Mouse (Mus musculus): ENCODE measurements at regions not wholly inside any gene's neighbourhood (a gene's known extent, or its start where the extent isn't known, plus 50 kb on each side); places are given as distances from the start of the nearest gene placed in this dataset.

DNA sequence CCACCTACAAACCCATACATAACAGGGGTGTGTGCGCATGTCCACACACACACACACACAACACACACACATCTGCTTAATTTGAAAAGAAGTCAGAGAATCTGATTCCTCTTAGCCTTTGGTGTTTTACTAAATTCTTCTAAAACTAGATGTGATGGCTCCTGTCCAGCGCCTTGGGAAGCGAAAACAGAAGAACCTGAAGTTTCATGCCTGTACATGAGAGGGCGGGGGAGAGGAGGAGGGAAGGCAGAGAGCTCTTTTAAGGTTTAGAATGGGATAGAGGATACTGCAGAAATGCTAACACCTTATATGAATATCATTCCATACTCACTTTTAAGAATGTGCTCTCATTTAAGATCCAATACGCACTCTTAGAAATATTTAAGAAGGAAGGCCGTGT, 64.5 kb upstream of the Fer start:
- intact Hi-C loops (cut with DNase I), result no loop called here

GRCm38 (mm10) chr17:63798961-63799531, 63.8 kb upstream of the Fer start:
- intact Hi-C loops (cut with DNase I), result no loop called here

GRCm38 (mm10) chr17:63801411-63801810, 61.5 kb upstream of the Fer start:
- intact Hi-C loops (cut with DNase I), result no loop called here

DNA sequence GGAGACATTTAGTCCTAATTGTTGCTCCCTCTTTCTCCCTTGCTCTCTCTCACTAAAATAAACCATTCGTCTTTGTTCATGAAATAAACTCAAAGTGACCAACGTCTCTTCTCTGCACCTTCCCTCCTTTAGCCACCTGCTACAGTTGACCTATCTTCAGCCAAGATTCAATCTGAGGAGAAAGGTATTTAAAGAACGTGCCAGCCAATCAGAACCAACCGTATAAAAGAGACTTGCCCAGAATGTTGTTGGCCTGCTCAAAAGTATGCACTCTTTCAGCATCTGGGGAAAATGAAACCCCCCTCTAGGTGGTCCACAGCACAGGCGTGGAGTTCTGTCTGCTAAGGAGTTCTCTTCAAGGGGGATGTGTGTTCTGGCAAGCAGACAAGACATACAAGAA, 60.0 kb upstream of the Fer start:
- intact Hi-C loops (cut with DNase I), result no loop called here

- intact Hi-C loops (cut with DNase I), result no loop called here
Measured at GRCm38 (mm10) chr17:63803599-63803998, 59.3 kb upstream of the Fer start.

GRCm38 (mm10) chr17:63804416-63804815, 58.4 kb upstream of the Fer start:
- intact Hi-C loops (cut with DNase I), result no loop called here

DNA sequence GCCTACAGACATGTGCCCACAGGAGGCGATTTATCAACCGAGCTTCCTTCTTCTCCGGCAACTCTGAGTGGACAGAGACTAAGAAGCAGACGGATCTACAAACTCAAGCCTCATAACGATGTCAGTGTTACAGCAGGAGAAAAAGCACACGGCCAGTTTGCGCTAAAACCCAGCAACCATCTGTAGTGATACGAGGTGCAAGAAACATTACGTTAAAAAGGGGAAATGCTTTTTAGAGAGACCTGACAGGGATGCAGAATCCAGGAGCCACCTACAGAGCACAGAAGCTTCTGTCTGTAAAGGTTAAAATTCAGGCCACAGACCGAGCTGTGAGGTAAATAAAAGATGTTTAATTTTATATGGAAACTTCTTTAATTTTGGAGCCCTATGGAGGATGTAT, 56.5 kb upstream of the Fer start:
- intact Hi-C loops (cut with DNase I), result no loop called here

- intact Hi-C loops (cut with DNase I), result no loop called here
Measured at GRCm38 (mm10) chr17:63807590-63808228, 55.2 kb upstream of the Fer start.

GRCm38 (mm10) chr17:63808756-63809155, 54.1 kb upstream of the Fer start:
- intact Hi-C loops (cut with DNase I), result no loop called here

GRCm38 (mm10) chr17:63811246-63811785, 51.5 kb upstream of the Fer start:
- intact Hi-C loops (cut with DNase I), result no loop called here

GRCm38 (mm10) chr17:63812586-63812985, 50.3 kb upstream of the Fer start:
- intact Hi-C loops (cut with DNase I), result no loop called here

All from adrenal gland (tissue).